Mouse (Mus musculus) intestine, postnatal 0 days (tissue): ENCODE measurements around the gene Spice1. TPM values are rescaled to one million over a fixed set of nuclear protein-coding genes. Genes with fewer than 3 reads are reported as not detected.

Experiments
- ATAC-seq: fragments of 200-750 bp; cut with Nextera tagmentation; 2 replicates; pipeline ENCODE4 v1.8.0; 2017; ENCODE audit warnings: mild to moderate bottlenecking, moderate TSS enrichment, moderate library complexity
- H3K27ac ChIP-seq: fragments of 300-500 bp; sonication (generic); 2 replicates; pipeline ENCODE4 v1.5.1; 2014; ENCODE audit warnings: mild to moderate bottlenecking, low read depth, low read length, moderate library complexity
- H3K27me3 ChIP-seq: fragments of 300-500 bp; sonication (generic); replicated peaks from 2 replicates; pipeline ENCODE4 v1.6.1; 2014; ENCODE audit warnings: low read length, mixed read lengths; ENCODE audit not compliant: control insufficient read depth, insufficient read depth
- H3K36me3 ChIP-seq: fragments of 300-500 bp; sonication (generic); 2 replicates; pipeline ENCODE4 v1.6.1; 2014; ENCODE audit warnings: mild to moderate bottlenecking, moderate library complexity; ENCODE audit not compliant: control insufficient read depth, insufficient read depth
- H3K4me1 ChIP-seq: fragments of 300-500 bp; sonication (generic); replicated peaks from 2 replicates; pipeline ENCODE4 v1.6.1; 2014; ENCODE audit warnings: antibody characterized with exemption, low read length, mixed read lengths; ENCODE audit not compliant: control insufficient read depth, insufficient read depth
- H3K4me2 ChIP-seq: fragments of 300-500 bp; sonication (generic); replicated peaks from 2 replicates; pipeline ENCODE4 v1.6.1; 2014; ENCODE audit warnings: low read depth, mild to moderate bottlenecking, moderate library complexity
- H3K4me3 ChIP-seq: fragments of 300-500 bp; sonication (generic); 2 replicates; pipeline ENCODE4 v1.5.1; 2014; ENCODE audit warnings: low read depth, low read length
- H3K9ac ChIP-seq: fragments of 300-500 bp; sonication (generic); 2 replicates; pipeline ENCODE4 v1.6.1; 2014; ENCODE audit warnings: mild to moderate bottlenecking, low read depth, low read length
- H3K9me3 ChIP-seq: fragments of 300-500 bp; sonication (generic); 2 replicates; pipeline ENCODE4 v1.6.1; 2016; ENCODE audit warnings: mixed run types; ENCODE audit not compliant: control insufficient read depth
- CTCF ChIP-seq: sonication (generic); IDR thresholded peaks from 2 replicates; pipeline ENCODE4 v1.5.1; 2016; ENCODE audit warnings: low read depth, mild to moderate bottlenecking, control low read depth, antibody characterized with exemption, moderate library complexity
- WGBS: fragments of 180-500 bp; shearing (Covaris S2); extraction: QIAGEN DNeasy Blood & Tissue Kit; methylation state at CpG from one replicate; pipeline ENCODE4 v1.1.7; 2014; 5-methylcytosine and 5-hydroxymethylcytosine counted together
- polyA plus RNA-seq: library from polyadenylated mRNA; unstranded; fragments of >200 nt; fragmentation: Nextera tagmentation; extraction: Ambion mirVana; gene quantifications from 2 replicates; pipeline ENCODE4 v1.2.1, GENCODE M21; 2015

Spice1 gene
- polyA plus RNA-seq, result 4.2 and 4.7 TPM in 2 replicates

GRCm38 (mm10) chr16:44347071-44347901, at the start of gene Spice1:
TSS of gene Spice1 (plus strand) at chr16:44347121.
- under 1% methylated on average over 67 of the region's 67 CpGs for WGBS
- Histone ChIP-seq H3K27ac (peak within 1 kb of the TSS; percentile 92), H3K4me2 (peak within 1 kb of the TSS; percentile 84), H3K36me3 (no peaks in the 10 kb centered on the region), H3K27me3 (no peaks in the 10 kb centered on the region), H3K4me3 (peak within 1 kb of the TSS; percentile 89), H3K9ac (peak within 1 kb of the TSS; percentile 76), H3K4me1 (0 out of 2 replicates have a peak, but pooled peaks cover 9% of the 10 kb centered on the region), H3K9me3 (no peaks in the 10 kb centered on the region)
- peak; percentile 98 for ATAC-seq
- peak; percentile 71 for TF ChIP-seq CTCF

GRCm38 (mm10) chr16:44299438-44300093, 47.4 kb upstream of the Spice1 start:
- TF ChIP-seq CTCF, result peak; percentile 67
- Histone ChIP-seq H3K9ac (no peak overlapping the region), H3K4me1 (no peaks in the 10 kb centered on the region), H3K4me2 (no peak overlapping the region), H3K27me3 (no peaks in the 10 kb centered on the region), H3K9me3 (no peaks in the 10 kb centered on the region), H3K36me3 (no peaks in the 10 kb centered on the region), H3K4me3 (no peak overlapping the region), H3K27ac (no peak overlapping the region)
- WGBS, result 81% methylated on average over 20 of the region's 20 CpGs
- ATAC-seq, result no peak

DNA sequence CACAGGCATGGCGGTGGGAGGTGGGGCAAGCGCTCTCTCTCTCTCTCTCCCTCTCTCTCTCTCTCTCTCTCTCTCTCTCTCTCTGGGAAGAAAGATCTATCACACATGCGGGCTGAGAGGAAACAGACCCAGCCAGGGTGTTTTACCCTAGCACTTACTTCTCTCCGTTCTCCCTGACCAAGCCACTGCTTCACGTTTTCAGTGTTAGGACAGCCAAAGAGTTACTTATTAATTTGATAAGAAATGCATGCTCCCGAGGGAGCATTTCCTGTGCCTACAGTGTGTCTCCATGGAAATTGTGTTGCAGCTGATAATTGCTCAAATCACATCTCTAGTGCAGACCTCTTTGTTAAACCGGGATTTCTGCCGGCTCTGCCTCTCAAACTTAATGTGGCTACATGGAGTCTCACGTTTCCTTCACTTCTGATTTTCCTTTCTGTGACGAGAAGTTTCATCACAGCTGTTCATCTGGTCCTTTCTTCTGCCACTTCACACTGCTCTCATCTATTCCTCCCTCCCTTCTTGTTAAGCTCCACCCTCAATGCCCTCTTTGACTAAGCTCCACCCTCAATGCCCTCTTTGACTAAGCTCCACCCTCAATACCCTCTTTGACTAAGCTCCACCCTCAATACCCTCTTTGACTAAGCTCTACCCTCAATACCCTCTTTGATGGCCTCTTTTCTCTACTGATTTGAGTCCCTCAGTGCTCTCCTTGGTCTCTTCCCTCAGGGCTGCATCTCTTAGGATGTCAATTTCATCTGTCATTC, 44.6 kb upstream of the Spice1 start:
- no peak overlapping the region for H3K4me3 ChIP-seq
- no peaks in the 10 kb centered on the region for H3K36me3 ChIP-seq
- H3K27me3 ChIP-seq, result no peaks in the 10 kb centered on the region
- no peak for TF ChIP-seq CTCF
- H3K27ac ChIP-seq, result no peak overlapping the region
- no peaks in the 10 kb centered on the region for H3K4me1 ChIP-seq
- ATAC-seq, result no peak
- 31% methylated on average over 10 of the region's 10 CpGs for WGBS
- H3K4me2 ChIP-seq, result peak overlapping the region; percentile 48
- H3K9ac ChIP-seq, result no peak overlapping the region
- H3K9me3 ChIP-seq, result no peaks in the 10 kb centered on the region

DNA sequence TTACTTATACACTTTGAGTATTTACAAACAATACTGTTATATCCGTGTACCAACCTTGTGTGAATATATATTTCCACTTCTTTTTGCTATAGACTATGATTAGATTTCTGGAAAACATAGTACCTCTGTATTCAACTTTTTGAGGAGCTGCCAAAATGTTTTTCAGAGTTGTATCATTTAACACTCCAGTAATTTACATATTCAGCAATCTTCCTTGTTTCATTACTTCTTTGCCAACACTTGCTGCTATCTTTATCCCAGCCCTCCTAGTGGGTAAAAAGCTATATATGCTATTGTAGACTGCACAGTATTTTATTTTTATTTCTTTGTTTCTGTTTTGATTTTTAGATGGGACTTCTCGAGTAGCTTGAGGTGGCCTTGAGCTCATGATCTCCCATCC, 43.1 kb upstream of the Spice1 start:
- no peak for ATAC-seq
- no peak for TF ChIP-seq CTCF
- Histone ChIP-seq H3K4me2 (no peak overlapping the region), H3K9me3 (no peaks in the 10 kb centered on the region), H3K4me3 (no peak overlapping the region), H3K9ac (no peak overlapping the region), H3K27ac (no peak overlapping the region), H3K27me3 (no peaks in the 10 kb centered on the region), H3K4me1 (no peaks in the 10 kb centered on the region), H3K36me3 (no peaks in the 10 kb centered on the region)
- WGBS, result 70% methylated on average over 2 of the region's 2 CpGs

DNA sequence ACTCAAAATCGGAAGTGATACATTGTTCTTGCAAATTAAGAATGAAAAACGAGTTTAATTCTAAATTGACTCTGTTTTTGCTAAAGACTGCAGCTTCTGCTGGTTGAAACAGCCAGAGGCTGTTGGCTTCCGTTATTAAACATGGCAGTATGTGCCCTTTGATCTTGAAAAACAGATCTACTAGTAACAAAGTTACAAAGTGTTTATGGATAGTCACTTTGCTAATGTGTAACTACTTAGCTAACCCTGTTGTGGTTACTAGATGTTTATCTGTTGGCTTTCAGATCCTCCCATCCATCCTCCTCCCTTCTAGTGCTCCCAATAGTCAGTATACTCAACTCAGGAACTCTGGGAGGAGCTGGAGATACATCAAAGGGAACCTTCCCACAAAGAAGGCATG, 41.3 kb upstream of the Spice1 start:
- ATAC-seq, result no peak
- Histone ChIP-seq H3K27ac (no peak overlapping the region), H3K9me3 (no peaks in the 10 kb centered on the region), H3K9ac (no peak overlapping the region), H3K4me2 (no peak overlapping the region), H3K4me3 (no peak overlapping the region), H3K27me3 (no peaks in the 10 kb centered on the region), H3K36me3 (no peaks in the 10 kb centered on the region), H3K4me1 (no peaks in the 10 kb centered on the region)
- 49% methylated on average over 3 of the region's 3 CpGs for WGBS
- no peak for TF ChIP-seq CTCF

GRCm38 (mm10) chr16:44313422-44313821, 33.5 kb upstream of the Spice1 start:
- no peak for TF ChIP-seq CTCF
- no peak for ATAC-seq
- no peaks in the 10 kb centered on the region for H3K36me3 ChIP-seq
- H3K9me3 ChIP-seq, result no peaks in the 10 kb centered on the region
- H3K4me3 ChIP-seq, result no peak overlapping the region
- H3K4me1 ChIP-seq, result no peaks in the 10 kb centered on the region
- no peak overlapping the region for H3K4me2 ChIP-seq
- WGBS, result 38% methylated on average over 4 of the region's 4 CpGs
- no peaks in the 10 kb centered on the region for H3K27me3 ChIP-seq
- no peak overlapping the region for H3K9ac ChIP-seq
- H3K27ac ChIP-seq, result no peak overlapping the region
